Mouse (Mus musculus) layer of hippocampus, postnatal 25 days (tissue): Measurements from ENCODE around the gene Pagr1b. TPM values are rescaled to one million over a fixed set of nuclear protein-coding genes. Genes with fewer than 3 reads are reported as not detected.

Source experiments
- DNase-seq, 2 experiments: peaks; one replicate each; pipeline ENCODE4 v3.0.0; 2022; ENCODE audit warnings: mixed read lengths in 2 of 2, low spot score in 1 of 2; ENCODE audit errors: extremely low spot score in 1 of 2
- microRNA-seq, 2 experiments: library from miRNA; unstranded; fragments of <30 nt; microRNA quantifications; one replicate each; pipeline ENCODE4 v1.2.0; 2021
- total RNA-seq, 2 experiments: library from RNA; stranded (reverse); gene quantifications; 2 replicates each; pipeline ENCODE4 v1.2.3; 2021

Gene Pagr1b
- total RNA-seq, 2 experiments from 2014 or later: not detected

DNA sequence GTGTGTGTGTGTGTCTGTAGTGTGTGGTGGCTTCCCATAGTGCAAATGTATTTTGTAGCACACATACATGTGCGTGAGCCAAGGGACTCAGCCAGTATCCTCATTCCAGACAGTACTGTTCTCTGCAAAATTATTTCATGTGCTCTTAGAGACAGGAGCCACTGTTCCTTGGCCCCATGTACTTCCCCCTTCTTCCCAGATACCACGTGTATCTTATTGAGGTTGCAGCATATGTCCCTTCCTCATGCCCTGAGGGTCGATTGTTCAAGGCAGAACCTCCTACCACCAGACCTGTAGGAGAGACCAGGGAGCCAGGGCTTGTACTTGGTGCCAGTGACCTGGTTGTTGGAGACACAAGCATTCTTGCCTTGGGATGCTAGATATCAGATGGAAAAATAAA is 61.2 kb downstream of the Pagr1b start:
- DNase-seq: no peak

DNA sequence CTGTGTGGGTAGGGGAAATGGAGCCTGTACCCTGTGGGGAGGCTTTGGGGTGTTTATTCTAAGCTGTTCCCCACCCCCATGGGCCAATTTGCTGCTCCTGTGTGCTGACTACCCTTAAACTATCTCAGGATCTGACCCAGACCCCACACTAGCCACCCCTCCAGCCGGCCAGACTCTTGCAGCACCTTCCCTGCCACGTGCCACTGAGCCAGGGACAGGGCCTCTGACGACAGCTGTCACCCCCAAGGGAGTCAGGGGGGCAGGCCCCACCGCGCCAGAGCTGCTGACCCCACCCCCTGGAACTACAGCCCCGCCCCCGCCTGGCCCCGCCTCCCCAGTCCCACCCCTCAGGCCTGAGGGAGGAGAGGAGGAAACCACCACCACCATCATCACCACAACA is 63.6 kb downstream of the Pagr1b start:
- DNase-seq: no peak

DNA sequence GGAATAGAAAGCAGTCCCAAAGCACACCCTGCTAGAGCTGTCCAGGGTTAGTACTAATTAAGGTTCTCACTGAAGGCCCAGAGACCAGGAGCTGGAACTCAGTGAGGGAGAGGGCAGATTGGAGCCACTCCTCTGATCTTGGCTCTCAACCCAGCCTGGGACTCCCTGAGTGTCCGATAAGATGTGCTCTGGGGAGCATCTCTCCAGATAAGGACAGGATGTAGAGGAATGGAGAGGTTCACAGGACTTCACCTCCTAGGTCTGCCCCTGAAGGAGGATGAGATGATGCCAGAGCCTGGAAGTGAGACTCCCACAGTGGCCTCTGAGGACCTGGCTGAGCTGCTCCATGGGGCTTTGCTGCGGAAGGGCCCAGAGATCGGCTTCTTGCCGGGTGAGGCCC is 64.5 kb downstream of the Pagr1b start:
- DNase-seq: no peak

Small RNA genes within 50 kb of the gene (microRNA-seq; reads per million reads assigned to microRNA genes)
- gene Gm44343: 0 to 0.37 reads per million in 2 experiments

Other genes with a start within 250 kb of the Pagr1b start
- 100 to 1,000 TPM; 268 to 293 TPM for gene Ypel3, start 239.5 kb downstream of the Pagr1b start, total RNA-seq
- under 1 TPM; 0.39 to 0.82 TPM for gene Tbx6, start 235.0 kb downstream of the Pagr1b start, total RNA-seq
- 10 to 100 TPM; 53.3 to 55.0 TPM for gene Ppp4c, start 224.0 kb downstream of the Pagr1b start, total RNA-seq
- 10 to 100 TPM; 80.3 to 95.6 TPM for gene Fam57b, start 218.8 kb downstream of the Pagr1b start, total RNA-seq
- not detected for gene 4930451I11Rik, start 184.8 kb downstream of the Pagr1b start, total RNA-seq
- gene Doc2a, start 169.1 kb downstream of the Pagr1b start, total RNA-seq: 10 to 100 TPM; 15.6 to 16.2 TPM
- 10 to 100 TPM; 19.5 to 31.1 TPM for gene Hirip3, start 154.5 kb downstream of the Pagr1b start, total RNA-seq
- 10 to 100 TPM; 50.7 to 51.7 TPM for gene Ino80e, start 154.1 kb downstream of the Pagr1b start, total RNA-seq
- 100 to 1,000 TPM; 150 to 163 TPM for gene Taok2, start 131.8 kb downstream of the Pagr1b start, total RNA-seq
- gene Tmem219, start 93.6 kb downstream of the Pagr1b start, total RNA-seq: 10 to 100 TPM; 20.2 to 25.5 TPM
- gene Kctd13, start 87.6 kb downstream of the Pagr1b start, total RNA-seq: 100 to 1,000 TPM; 150 to 160 TPM
- 10 to 100 TPM; 33.4 to 36.6 TPM for gene Asphd1, start 66.9 kb downstream of the Pagr1b start, total RNA-seq
- 100 to 1,000 TPM; 411 to 438 TPM for gene Sez6l2, start 65.9 kb downstream of the Pagr1b start, total RNA-seq
- gene Cdipt, start 40.6 kb downstream of the Pagr1b start, total RNA-seq: 100 to 1,000 TPM; 157 to 177 TPM
- not detected for gene Cdiptos, start 40.4 kb downstream of the Pagr1b start, total RNA-seq
- gene Mvp, start 1.9 kb downstream of the Pagr1b start, total RNA-seq: 1 to 10 TPM; 7.0 to 7.4 TPM
- 10 to 100 TPM; 20.5 to 27.7 TPM for gene Pagr1a, start 868 bp upstream of the Pagr1b start, total RNA-seq
- 10 to 100 TPM; 51.0 to 57.8 TPM for gene Gm42742, start 4.6 kb upstream of the Pagr1b start, total RNA-seq
- gene Prrt2, start 4.7 kb upstream of the Pagr1b start, total RNA-seq: 100 to 1,000 TPM; 226 to 235 TPM
- gene Maz, start 10.6 kb upstream of the Pagr1b start, total RNA-seq: 100 to 1,000 TPM; 272 to 282 TPM
- 1 to 10 TPM; 6.7 to 8.7 TPM for gene Kif22, start 26.0 kb upstream of the Pagr1b start, total RNA-seq
- not detected for gene Zg16, start 70.8 kb upstream of the Pagr1b start, total RNA-seq
- gene AI467606, start 74.9 kb upstream of the Pagr1b start, total RNA-seq: 1 to 10 TPM; 1.2 to 1.5 TPM
- under 1 TPM; 0.30 to 0.35 TPM for gene Qprt, start 105.7 kb upstream of the Pagr1b start, total RNA-seq
- gene Spn, start 121.3 kb upstream of the Pagr1b start, total RNA-seq: under 1 TPM; 0.28 to 0.42 TPM
- gene Cd2bp2, start 179.6 kb upstream of the Pagr1b start, total RNA-seq: 10 to 100 TPM; 92.1 to 95.7 TPM
- 10 to 100 TPM; 97.2 to 99.9 TPM for gene Tbc1d10b, start 192.0 kb upstream of the Pagr1b start, total RNA-seq
- gene Mylpf, start 192.4 kb upstream of the Pagr1b start, total RNA-seq: 1 to 10 TPM in 1 of 2 experiments, under 1 TPM in 1; 0.96 to 2.9 TPM
- 10 to 100 TPM; 18.0 to 20.6 TPM for gene Zfp553, start 216.6 kb upstream of the Pagr1b start, total RNA-seq
- 1 to 10 TPM; 4.0 to 4.2 TPM for gene Sept1, start 216.6 kb upstream of the Pagr1b start, total RNA-seq
- 10 to 100 TPM; 67.4 to 73.4 TPM for gene Zfp771, start 227.8 kb upstream of the Pagr1b start, total RNA-seq
- gene Dctpp1, start 244.2 kb upstream of the Pagr1b start, total RNA-seq: 10 to 100 TPM; 21.7 to 27.7 TPM